Comparison of ENCODE assay signal across 15 mouse cellular contexts in the genomic region with DNA sequence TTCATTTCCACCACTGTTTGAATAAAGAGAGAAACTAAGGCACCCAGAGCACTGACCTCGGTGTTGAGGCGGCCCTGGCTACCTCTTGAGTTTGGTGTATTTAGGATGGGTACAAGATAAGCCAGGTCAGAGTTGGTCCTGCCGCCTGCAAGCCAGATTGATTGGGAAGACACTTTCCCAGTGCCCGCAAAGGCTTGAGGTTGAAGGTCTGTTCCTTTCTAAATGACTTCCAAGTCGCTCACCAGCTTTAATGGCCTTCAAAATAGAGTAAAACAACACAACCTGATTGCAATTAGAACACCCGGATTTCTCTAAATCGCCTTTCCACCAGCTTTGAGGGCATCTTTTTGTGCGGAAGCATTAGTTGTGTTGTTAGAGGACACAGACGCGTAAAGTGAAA. TPM values are rescaled to one million over a fixed set of nuclear protein-coding genes. Genes with fewer than 3 reads are reported as not detected.
DNase-seq lines count a peak whose midpoint lies in the region; ATAC-seq and TF ChIP-seq lines count a peak whose summit lies in the region.
"Had no signal": no experiment of that assay in that cellular context is flagged by ENCODE, and none has a peak within 500 bp of the region (broad histone marks: within the 10 kb centered on the region; RNA-seq: fewer than 3 reads in every experiment).

No protein-coding gene starts in this region.

- H3K36me3 ChIP-seq in intestine, embryonic 15.5 days = no peaks in the 10 kb centered on the region
- H3K36me3 ChIP-seq in intestine, postnatal 0 days (ENCODE audit: control insufficient read depth, insufficient read depth) = no peaks in the 10 kb centered on the region
- no peaks in the 10 kb centered on the region for H3K36me3 ChIP-seq in embryonic facial prominence, embryonic 10.5 days (replicated peaks)
- H3K36me3 ChIP-seq in heart, embryonic 13.5 days = peaks cover 8% of the 10 kb centered on the region
- H3K36me3 ChIP-seq in stomach, embryonic 14.5 days (ENCODE audit: control insufficient read depth, insufficient read depth, low read length) = no peaks in the 10 kb centered on the region

- 43% methylated on average over 10 of the region's 10 CpGs for WGBS in intestine, embryonic 15.5 days
- WGBS in intestine, postnatal 0 days = 35% methylated on average over 10 of the region's 10 CpGs
- 2% methylated on average over 10 of the region's 10 CpGs for WGBS in embryonic facial prominence, embryonic 10.5 days
- 18% methylated on average over 10 of the region's 10 CpGs for WGBS in heart, embryonic 13.5 days
- 38% methylated on average over 10 of the region's 10 CpGs for WGBS in stomach, embryonic 14.5 days

- peak overlapping the region; percentile 26; the same call in 1 of the 2 replicates for H3K4me2 ChIP-seq in intestine, embryonic 15.5 days (replicated peaks)
- no peak overlapping the region for H3K4me2 ChIP-seq in intestine, postnatal 0 days (replicated peaks; ENCODE audit: low read depth)
- peak overlapping the region; percentile 92 for H3K4me2 ChIP-seq in heart, embryonic 13.5 days
- H3K4me2 ChIP-seq in stomach, embryonic 14.5 days (replicated peaks; ENCODE audit: low read depth, low read length) = peak overlapping the region; percentile 18; the same call in 1 of the 2 replicates

- DNase-seq in embryonic facial prominence, embryonic 10.5 days (ENCODE audit: low spot score) = peak; percentile 26
- DNase-seq in cerebellum, adult 9-10 months = no peak
- DNase-seq in layer of hippocampus, adult 2 months (ENCODE audit: low spot score in 2 of 2) = no peak
- DNase-seq: right cerebral cortex, postnatal 25 days; thymus, postnatal 36 days had no signal

- ATAC-seq in intestine, embryonic 15.5 days = no peak
- no peak for ATAC-seq in intestine, postnatal 0 days
- no peak for ATAC-seq in heart, embryonic 13.5 days (ENCODE audit: extremely low read depth, insufficient number of reproducible peaks, low FRiP score, low TSS enrichment)
- ATAC-seq in stomach, embryonic 14.5 days (ENCODE audit: insufficient number of reproducible peaks, insufficient read depth, low FRiP score, low read depth) = no peak
- ATAC-seq: Patski had no signal

- H3K9ac ChIP-seq in intestine, embryonic 15.5 days = no peak overlapping the region
- H3K9ac ChIP-seq in intestine, postnatal 0 days (ENCODE audit: low read depth, low read length) = no peak overlapping the region
- H3K9ac ChIP-seq in heart, embryonic 13.5 days = peak overlapping the region; percentile 84
- H3K9ac ChIP-seq in stomach, embryonic 14.5 days (replicated peaks; ENCODE audit: low read depth, low read length) = no peak overlapping the region
- H3K9ac ChIP-seq: liver, embryonic 14.5 days had no signal

- H3K9me3 ChIP-seq in intestine, embryonic 15.5 days = no peaks in the 10 kb centered on the region
- H3K9me3 ChIP-seq in intestine, postnatal 0 days (ENCODE audit: control insufficient read depth) = no peaks in the 10 kb centered on the region
- H3K9me3 ChIP-seq in embryonic facial prominence, embryonic 10.5 days = no peaks in the 10 kb centered on the region
- no peaks in the 10 kb centered on the region for H3K9me3 ChIP-seq in heart, embryonic 13.5 days
- H3K9me3 ChIP-seq in stomach, embryonic 14.5 days (ENCODE audit: control insufficient read depth, low read depth, low read length) = no peaks in the 10 kb centered on the region

- TF ChIP-seq CTCF in intestine, postnatal 0 days (IDR thresholded peaks at IDR 0.05; ENCODE audit: low read depth) = no peak
- TF ChIP-seq CTCF in layer of hippocampus, adult 2 months (conservative IDR thresholded peaks at IDR 0.05) = no peak

- no peak overlapping the region for H3K4me3 ChIP-seq in intestine, embryonic 15.5 days (replicated peaks)
- H3K4me3 ChIP-seq in intestine, postnatal 0 days (ENCODE audit: low read depth, low read length) = no peak overlapping the region
- no peak overlapping the region for H3K4me3 ChIP-seq in embryonic facial prominence, embryonic 10.5 days
- peak overlapping the region; percentile 58 for H3K4me3 ChIP-seq in heart, embryonic 13.5 days
- H3K4me3 ChIP-seq in stomach, embryonic 14.5 days (ENCODE audit: low read depth, low read length) = no peak overlapping the region
- H3K4me3 ChIP-seq in layer of hippocampus, adult 2 months = no peak overlapping the region
- H3K4me3 ChIP-seq: erythroblast, embryonic 14.5 days had no signal

- H3K27ac ChIP-seq in intestine, embryonic 15.5 days = no peak overlapping the region
- H3K27ac ChIP-seq in intestine, postnatal 0 days (ENCODE audit: low read depth, low read length) = no peak overlapping the region
- H3K27ac ChIP-seq in embryonic facial prominence, embryonic 10.5 days (replicated peaks) = 0 out of 2 replicates have a peak overlapping the region, but pooled peaks have one; percentile 57
- peak overlapping the region; percentile 87 for H3K27ac ChIP-seq in heart, embryonic 13.5 days (replicated peaks)
- H3K27ac ChIP-seq in stomach, embryonic 14.5 days (ENCODE audit: low read length) = no peak overlapping the region
- no peak overlapping the region for H3K27ac ChIP-seq in layer of hippocampus, adult 2 months
- H3K27ac ChIP-seq: kidney, postnatal 0 days; liver, embryonic 14.5 days had no signal

- peaks cover 4% of the 10 kb centered on the region; the same call in 1 of the 2 replicates for H3K4me1 ChIP-seq in intestine, embryonic 15.5 days (replicated peaks)
- H3K4me1 ChIP-seq in intestine, postnatal 0 days (replicated peaks; ENCODE audit: control insufficient read depth, insufficient read depth, low read length) = no peaks in the 10 kb centered on the region
- peaks cover 15% of the 10 kb centered on the region for H3K4me1 ChIP-seq in embryonic facial prominence, embryonic 10.5 days
- H3K4me1 ChIP-seq in heart, embryonic 13.5 days = peaks cover 59% of the 10 kb centered on the region
- 0 out of 2 replicates have a peak, but pooled peaks cover 3% of the 10 kb centered on the region for H3K4me1 ChIP-seq in stomach, embryonic 14.5 days (ENCODE audit: control insufficient read depth, insufficient read depth, low read length)

- peaks cover 26% of the 10 kb centered on the region for H3K27me3 ChIP-seq in intestine, embryonic 15.5 days (replicated peaks)
- H3K27me3 ChIP-seq in intestine, postnatal 0 days (replicated peaks; ENCODE audit: control insufficient read depth, insufficient read depth, low read length) = peaks cover 62% of the 10 kb centered on the region
- H3K27me3 ChIP-seq in embryonic facial prominence, embryonic 10.5 days (replicated peaks; ENCODE audit: low read depth, poor library complexity, severe bottlenecking) = peaks cover 100% of the 10 kb centered on the region
- no peaks in the 10 kb centered on the region for H3K27me3 ChIP-seq in heart, embryonic 13.5 days (replicated peaks)
- H3K27me3 ChIP-seq in stomach, embryonic 14.5 days (ENCODE audit: control insufficient read depth, insufficient read depth, low read length) = 0 out of 2 replicates have a peak, but pooled peaks cover 12% of the 10 kb centered on the region

RNA-seq across cellular contexts. Expression of gene Hand2, which starts 7.2 kb away (rescaled TPM):
- polyA plus RNA-seq in intestine, embryonic 15.5 days (2015; fragmentation: Nextera tagmentation; extraction: Ambion mirVana) = 6.7 and 9.4 TPM in 2 replicates
- 3.5 and 3.9 TPM in 2 replicates for polyA plus RNA-seq in intestine, postnatal 0 days (2015; fragmentation: Nextera tagmentation; extraction: Ambion mirVana)
- 3.9 and 5.4 TPM in 2 replicates for polyA plus RNA-seq in embryonic facial prominence, embryonic 10.5 days (2016; fragmentation: Nextera tagmentation; extraction: Ambion mirVana)
- 11.6 and 12.0 TPM in 2 replicates for polyA plus RNA-seq in heart, embryonic 13.5 days (2015; fragmentation: Nextera tagmentation; extraction: Ambion mirVana)
- polyA plus RNA-seq in stomach, embryonic 14.5 days (2014; fragmentation: Nextera tagmentation; extraction: Ambion mirVana) = 17.7 and 18.3 TPM in 2 replicates
- total RNA-seq in layer of hippocampus, adult 2 months (2021) = not detected
- total RNA-seq: granulocyte monocyte progenitor cell, adult 5-6 weeks; left cerebral cortex, adult 18-20 months had no signal
- polyA plus RNA-seq: erythroblast, embryonic 14.5 days; kidney, postnatal 0 days had no signal

Comparison
In these comparisons a context has a peak if more than half of its experiments do, and no peak if none do; other contexts are left out.
1. H3K27ac ChIP-seq: peak in embryonic facial prominence, embryonic 10.5 days (single experiment) and heart, embryonic 13.5 days (single experiment); none in intestine, embryonic 15.5 days (single experiment), intestine, postnatal 0 days (single experiment), stomach, embryonic 14.5 days (single experiment) and layer of hippocampus, adult 2 months (single experiment).